Mouse (Mus musculus) hindbrain, embryonic 11.5 days (tissue): ENCODE measurements around the gene Umad1. TPM values are rescaled to one million over a fixed set of nuclear protein-coding genes. Genes with fewer than 3 reads are reported as not detected.

ENCODE experiments used
- ATAC-seq: fragments of 200-750 bp; cut with Nextera tagmentation; 2 replicates; pipeline ENCODE4 v1.8.0; 2017; ENCODE audit warnings: mild to moderate bottlenecking, moderate TSS enrichment, moderate library complexity; ENCODE audit not compliant: low FRiP score
- DNase-seq: peaks from one replicate; pipeline ENCODE4 v3.0.0-alpha.2; 2015; ENCODE audit warnings: low spot score
- H3K27ac ChIP-seq: fragments of 300-500 bp; sonication (generic); 2 replicates; pipeline ENCODE4 v1.5.1; 2014; ENCODE audit warnings: mild to moderate bottlenecking, low read depth, low read length
- H3K27me3 ChIP-seq: fragments of 300-500 bp; sonication (generic); 2 replicates; pipeline ENCODE4 v1.6.1; 2014; ENCODE audit warnings: mild to moderate bottlenecking, low read length, moderate library complexity, mixed read lengths; ENCODE audit not compliant: control insufficient read depth, insufficient read depth
- H3K36me3 ChIP-seq: fragments of 300-500 bp; sonication (generic); 2 replicates; pipeline ENCODE4 v1.6.1; 2014; ENCODE audit warnings: mild to moderate bottlenecking, low read length, moderate library complexity, mixed read lengths; ENCODE audit not compliant: control insufficient read depth, insufficient read depth
- H3K4me1 ChIP-seq: fragments of 300-500 bp; sonication (generic); replicated peaks from 2 replicates; pipeline ENCODE4 v1.6.1; 2014; ENCODE audit warnings: low read length, mixed read lengths; ENCODE audit not compliant: control insufficient read depth, insufficient read depth
- H3K4me2 ChIP-seq: fragments of 300-500 bp; sonication (generic); replicated peaks from 2 replicates; pipeline ENCODE4 v1.6.1; 2014; ENCODE audit warnings: mild to moderate bottlenecking, low read depth, low read length
- H3K4me3 ChIP-seq: fragments of 300-500 bp; sonication (generic); 2 replicates; pipeline ENCODE4 v1.5.1; 2014; ENCODE audit warnings: low read depth, low read length
- H3K9ac ChIP-seq: fragments of 300-500 bp; sonication (generic); 2 replicates; pipeline ENCODE4 v1.6.1; 2014; ENCODE audit warnings: low read depth, low read length
- H3K9me3 ChIP-seq: fragments of 300-500 bp; sonication (generic); 2 replicates; pipeline ENCODE4 v1.6.1; 2016; ENCODE audit warnings: low read length; ENCODE audit not compliant: control insufficient read depth
- WGBS: fragments of 180-500 bp; shearing (Covaris S2); extraction: QIAGEN DNeasy Blood & Tissue Kit; methylation state at CpG from one replicate; pipeline ENCODE4 v1.1.7; 2014; 5-methylcytosine and 5-hydroxymethylcytosine counted together
- polyA plus RNA-seq: library from polyadenylated mRNA; unstranded; fragments of >200 nt; fragmentation: Nextera tagmentation; extraction: Ambion mirVana; gene quantifications from 2 replicates; pipeline ENCODE4 v1.2.1, GENCODE M21; 2014

Umad1 gene
- polyA plus RNA-seq = 26.2 and 28.8 TPM in 2 replicates

DNA sequence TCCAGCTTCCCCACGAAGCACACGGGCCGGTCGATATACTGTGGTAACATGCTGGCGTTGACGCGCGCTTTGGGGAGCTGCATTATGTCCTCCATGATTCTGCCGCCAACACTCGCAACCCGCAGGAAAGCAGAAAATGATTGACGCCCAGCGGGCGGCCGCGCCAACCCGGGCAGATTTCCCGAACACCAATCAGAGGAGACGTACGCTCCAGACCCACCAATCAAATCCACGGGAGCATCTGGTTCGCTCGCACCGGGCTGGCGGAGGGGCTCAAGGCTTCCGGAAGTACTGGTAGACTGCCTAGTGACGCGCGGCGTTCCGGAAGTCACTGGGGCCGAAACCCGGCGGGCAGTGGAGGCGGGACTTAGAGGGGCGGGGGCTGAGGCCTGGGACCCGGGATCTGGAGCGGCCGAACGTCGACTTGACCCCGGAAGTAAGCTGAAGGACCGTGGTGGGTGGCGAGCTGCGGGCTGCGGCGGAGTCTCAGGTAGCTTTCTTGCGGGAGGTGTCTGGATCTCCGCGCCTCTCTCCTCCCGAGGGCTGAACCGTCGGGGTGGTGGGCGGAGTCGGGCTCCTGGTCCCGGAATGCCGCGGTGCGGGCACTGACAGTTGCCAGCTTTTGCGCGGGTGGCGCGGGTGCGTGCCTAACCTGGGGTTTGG lies at the start of gene Umad1, which contains the start of the genes Rpa3 and Gm45062:
Gene Umad1 (plus strand): TSS at position 285 of the 663 bp plus-strand sequence.
Gene Rpa3 (minus strand): TSS at position 170 of the 663 bp plus-strand sequence.
Gene Gm45062 (plus strand): TSS at position 447 of the 663 bp plus-strand sequence.
- peak within 1 kb of the TSS; percentile 95 for H3K4me2 ChIP-seq
- under 1% methylated on average over 58 of the region's 64 CpGs for WGBS
- no peaks in the 10 kb centered on the region for H3K36me3 ChIP-seq
- peak within 1 kb of the TSS; percentile 79 for H3K9ac ChIP-seq
- H3K27ac ChIP-seq = peak within 1 kb of the TSS; percentile 56
- no peaks in the 10 kb centered on the region; the same call in 1 of the 2 replicates for H3K4me1 ChIP-seq
- no peaks in the 10 kb centered on the region for H3K9me3 ChIP-seq
- peak; percentile 100 for ATAC-seq
- H3K4me3 ChIP-seq = peak within 1 kb of the TSS; percentile 59
- no peaks in the 10 kb centered on the region for H3K27me3 ChIP-seq
- peak; percentile 95 for DNase-seq

GRCm38 (mm10) chr6:8209866-8210186 lies 49.3 kb upstream of the Umad1 start:
- ATAC-seq (peak; percentile 3; the same call in 1 of the 2 replicates), DNase-seq (no peak)
- Histone ChIP-seq H3K4me2 (peak overlapping the region; percentile 41), H3K4me1 (no peaks in the 10 kb centered on the region), H3K27ac (peak overlapping the region; percentile 86; the same call in 1 of the 2 replicates), H3K9ac (peak overlapping the region; percentile 85), H3K4me3 (peak overlapping the region; percentile 74), H3K27me3 (no peaks in the 10 kb centered on the region), H3K36me3 (no peaks in the 10 kb centered on the region), H3K9me3 (no peaks in the 10 kb centered on the region)
- 12% methylated on average over 10 of the region's 10 CpGs for WGBS

DNA sequence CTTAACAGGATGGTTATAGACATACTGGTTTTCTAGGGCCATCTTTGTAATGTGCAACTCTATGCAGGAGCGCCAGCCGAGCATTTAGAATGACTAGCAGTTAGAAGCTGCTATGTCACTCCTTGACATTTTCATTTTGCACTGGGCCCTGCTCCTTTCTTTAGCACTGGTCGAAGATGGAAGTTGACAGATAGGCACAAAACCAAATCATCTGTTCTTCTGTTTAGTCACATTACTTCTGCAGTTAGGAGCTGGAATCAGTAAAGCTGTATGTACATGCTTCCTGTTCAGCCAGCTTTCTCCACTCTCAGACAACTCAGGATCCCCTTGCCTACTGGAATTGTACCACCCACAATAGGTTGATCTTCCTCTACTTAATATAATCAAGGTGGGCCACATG lies 48.4 kb upstream of the Umad1 start:
- Histone ChIP-seq H3K4me3 (no peak overlapping the region), H3K9ac (no peak overlapping the region), H3K4me2 (no peak overlapping the region), H3K36me3 (no peaks in the 10 kb centered on the region), H3K9me3 (no peaks in the 10 kb centered on the region), H3K27ac (no peak overlapping the region), H3K27me3 (no peaks in the 10 kb centered on the region), H3K4me1 (no peaks in the 10 kb centered on the region)
- DNase-seq = peak; percentile 8
- 84% methylated on average over 3 of the region's 3 CpGs for WGBS
- no peak for ATAC-seq

DNA sequence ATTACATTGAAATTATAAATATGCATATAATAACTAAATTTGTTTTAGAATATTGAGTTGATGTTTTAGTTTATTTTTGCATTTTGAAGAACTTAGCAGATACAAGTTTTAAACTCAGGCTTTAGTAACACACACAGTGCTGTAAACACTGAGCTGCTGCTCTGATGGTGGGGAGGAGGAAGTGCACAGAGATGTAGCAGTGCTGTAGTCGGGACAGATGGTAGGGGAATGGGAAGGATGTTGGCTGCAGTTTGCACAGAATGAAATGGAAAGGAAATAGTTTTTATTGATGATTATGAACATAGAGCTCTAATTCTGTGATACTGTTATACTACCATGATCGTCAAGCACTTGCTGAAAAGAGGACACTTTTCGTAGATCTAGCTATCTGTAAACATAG lies 32.1 kb upstream of the Umad1 start:
- Histone ChIP-seq H3K4me2 (no peak overlapping the region), H3K4me3 (no peak overlapping the region), H3K9me3 (no peaks in the 10 kb centered on the region), H3K4me1 (no peaks in the 10 kb centered on the region), H3K9ac (no peak overlapping the region), H3K27me3 (no peaks in the 10 kb centered on the region), H3K27ac (no peak overlapping the region), H3K36me3 (peaks cover under 1% of the 10 kb centered on the region; the same call in 1 of the 2 replicates)
- WGBS = 89% methylated on average over 3 of the region's 3 CpGs
- ATAC-seq (no peak), DNase-seq (no peak)

GRCm38 (mm10) chr6:8228596-8228995 lies 30.5 kb upstream of the Umad1 start:
- no peaks in the 10 kb centered on the region for H3K27me3 ChIP-seq
- no peak overlapping the region for H3K27ac ChIP-seq
- H3K4me2 ChIP-seq = no peak overlapping the region
- ATAC-seq (no peak), DNase-seq (no peak)
- no peak overlapping the region for H3K4me3 ChIP-seq
- no peaks in the 10 kb centered on the region for H3K4me1 ChIP-seq
- H3K9me3 ChIP-seq = no peaks in the 10 kb centered on the region
- WGBS = 90% methylated on average over 3 of the region's 3 CpGs
- no peak overlapping the region for H3K9ac ChIP-seq
- H3K36me3 ChIP-seq = no peaks in the 10 kb centered on the region

GRCm38 (mm10) chr6:8258316-8258715 lies 772 bp upstream of the Umad1 start:
- no peaks in the 10 kb centered on the region for H3K36me3 ChIP-seq
- H3K9me3 ChIP-seq = no peaks in the 10 kb centered on the region
- no peak for ATAC-seq
- DNase-seq = peak; percentile 2
- H3K27me3 ChIP-seq = no peaks in the 10 kb centered on the region
- peak overlapping the region; percentile 58 for H3K4me2 ChIP-seq
- peak overlapping the region; percentile 79 for H3K9ac ChIP-seq
- no peaks in the 10 kb centered on the region; the same call in 1 of the 2 replicates for H3K4me1 ChIP-seq
- peak overlapping the region; percentile 59 for H3K4me3 ChIP-seq
- WGBS = 10% methylated on average over 6 of the region's 6 CpGs
- H3K27ac ChIP-seq = no peak overlapping the region; the same call in 1 of the 2 replicates

- H3K27ac ChIP-seq = 0 out of 2 replicates have a peak overlapping the region, but pooled peaks have one; percentile 19
- DNase-seq = no peak
Measured at GRCm38 (mm10) chr6:8259667-8260044, 568 bp downstream of the Umad1 start.

GRCm38 (mm10) chr6:8271047-8271446 lies 12.0 kb downstream of the Umad1 start:
- 89% methylated on average over 3 of the region's 3 CpGs for WGBS

More at GRCm38 (mm10) chr6:8259667-8260044, 568 bp downstream of the Umad1 start:
- no peaks in the 10 kb centered on the region; the same call in 1 of the 2 replicates for H3K4me1 ChIP-seq
- 1% methylated on average over 8 of the region's 8 CpGs for WGBS
- H3K36me3 ChIP-seq = no peaks in the 10 kb centered on the region
- peak overlapping the region; percentile 59 for H3K4me3 ChIP-seq
- H3K9ac ChIP-seq = peak overlapping the region; percentile 59
- peak overlapping the region; percentile 95 for H3K4me2 ChIP-seq
- no peaks in the 10 kb centered on the region for H3K27me3 ChIP-seq
- no peak; the same call in 1 of the 2 replicates for ATAC-seq
- no peaks in the 10 kb centered on the region for H3K9me3 ChIP-seq

More at GRCm38 (mm10) chr6:8271047-8271446, 12.0 kb downstream of the Umad1 start:
- DNase-seq (no peak), ATAC-seq (no peak)
- Histone ChIP-seq H3K9ac (no peak overlapping the region), H3K27me3 (no peaks in the 10 kb centered on the region), H3K27ac (no peak overlapping the region), H3K9me3 (no peaks in the 10 kb centered on the region), H3K36me3 (no peaks in the 10 kb centered on the region), H3K4me2 (no peak overlapping the region), H3K4me1 (no peaks in the 10 kb centered on the region), H3K4me3 (no peak overlapping the region)
